Mouse (Mus musculus): Measurements from ENCODE around the gene Pecr. TPM values are rescaled to one million over a fixed set of nuclear protein-coding genes. Genes with fewer than 3 reads are reported as not detected.
"Not testable (repeated sequence)": the region's sequence is repeated elsewhere in the genome, so short reads cannot be mapped to it uniquely, and the experiment has no call there.

Gene Pecr
- total RNA-seq, 1 experiment from 2014 or later, result 17.4 TPM

DNA sequence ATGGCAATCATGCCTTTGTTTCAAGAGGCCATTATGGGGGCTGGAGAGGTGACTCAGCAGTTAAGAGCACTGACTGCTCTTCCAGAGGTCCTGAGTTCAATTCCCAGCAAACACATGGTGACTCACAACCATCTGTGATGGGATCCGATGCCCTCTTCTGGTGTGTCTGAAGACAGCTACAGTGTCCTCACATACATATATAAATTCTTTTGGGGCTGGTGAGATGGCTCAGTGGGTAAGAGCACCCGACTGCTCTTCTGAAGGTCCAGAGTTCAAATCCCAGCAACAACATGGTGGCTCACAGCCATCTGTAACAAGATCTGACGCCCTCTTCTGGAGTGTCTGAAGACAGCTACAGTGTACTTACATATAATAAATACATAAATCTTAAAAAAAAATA is 45.0 kb downstream of the Pecr start:
- not testable (repeated sequence) for ATAC-seq (replicated peaks; ENCODE audit: low read depth, poor library complexity, severe bottlenecking)

DNA sequence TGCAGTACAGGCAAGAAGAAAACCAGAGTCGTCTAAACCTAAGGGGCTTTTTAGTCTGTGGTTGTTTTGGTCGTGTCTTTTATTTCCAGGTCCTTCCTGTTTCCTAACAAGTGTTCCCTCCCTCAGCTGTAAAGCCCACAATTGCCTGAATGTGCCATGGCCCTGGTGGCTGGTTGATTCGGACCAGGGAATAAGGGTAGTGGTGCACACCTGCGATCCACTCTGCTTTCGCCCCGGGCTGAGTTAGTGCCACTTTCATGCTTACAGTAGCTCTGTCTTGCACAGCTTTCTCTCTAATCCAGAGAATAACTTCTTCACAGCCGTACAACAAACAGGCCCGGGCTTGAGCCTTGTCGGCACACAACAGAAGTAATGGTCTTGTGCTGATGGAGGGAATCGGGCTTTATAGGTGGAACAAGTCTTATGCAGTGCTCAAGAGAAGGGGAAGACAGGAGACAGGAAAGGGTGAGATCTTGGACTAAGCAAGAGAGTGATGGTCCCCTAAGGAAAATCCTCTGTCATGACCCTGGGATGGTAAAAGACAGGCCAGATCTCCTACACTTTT is 46.0 kb downstream of the Pecr start:
- ATAC-seq (replicated peaks; ENCODE audit: low read depth, poor library complexity, severe bottlenecking), result no peak

DNA sequence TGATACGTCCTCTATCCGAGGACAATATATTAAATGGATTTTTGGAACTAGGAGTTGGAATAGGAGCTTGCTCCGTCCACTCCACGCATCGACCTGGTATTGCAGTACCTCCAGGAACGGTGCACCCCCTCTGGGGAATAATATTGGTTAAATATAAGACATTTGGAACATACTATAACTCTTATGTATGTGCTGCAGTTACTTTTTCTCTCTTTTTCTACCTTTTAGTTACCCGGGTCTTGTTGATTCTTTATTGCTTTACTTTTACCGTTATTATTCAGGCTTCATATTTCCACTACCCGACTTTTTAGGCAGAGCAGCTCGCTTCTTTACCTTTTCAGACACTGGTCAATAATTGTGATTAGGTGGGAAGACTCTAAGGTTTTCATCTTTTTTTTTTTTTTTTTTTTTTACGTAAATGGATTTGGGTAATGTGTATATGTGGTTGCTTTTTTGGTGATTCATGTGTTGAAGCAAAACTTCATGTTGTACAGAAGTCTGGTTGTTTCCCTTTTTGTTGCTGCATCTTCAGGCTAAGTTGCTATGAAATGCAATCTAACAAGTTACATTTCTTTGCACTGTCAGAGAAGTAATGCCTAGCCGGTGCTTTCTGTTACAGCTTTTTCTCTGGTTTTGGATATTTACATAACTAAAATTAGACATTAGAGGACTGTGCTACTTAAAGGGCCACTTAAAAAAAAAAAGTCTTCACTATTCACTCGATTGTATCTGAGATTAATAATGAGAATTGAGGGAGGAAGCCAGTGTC is 46.9 kb downstream of the Pecr start:
- peak; percentile 36 for ATAC-seq (replicated peaks; ENCODE audit: low read depth, poor library complexity, severe bottlenecking)

GRCm38 (mm10) chr1:72236363-72237006 is 47.6 kb downstream of the Pecr start:
- ATAC-seq (replicated peaks; ENCODE audit: low read depth, poor library complexity, severe bottlenecking), result peak; percentile 91

DNA sequence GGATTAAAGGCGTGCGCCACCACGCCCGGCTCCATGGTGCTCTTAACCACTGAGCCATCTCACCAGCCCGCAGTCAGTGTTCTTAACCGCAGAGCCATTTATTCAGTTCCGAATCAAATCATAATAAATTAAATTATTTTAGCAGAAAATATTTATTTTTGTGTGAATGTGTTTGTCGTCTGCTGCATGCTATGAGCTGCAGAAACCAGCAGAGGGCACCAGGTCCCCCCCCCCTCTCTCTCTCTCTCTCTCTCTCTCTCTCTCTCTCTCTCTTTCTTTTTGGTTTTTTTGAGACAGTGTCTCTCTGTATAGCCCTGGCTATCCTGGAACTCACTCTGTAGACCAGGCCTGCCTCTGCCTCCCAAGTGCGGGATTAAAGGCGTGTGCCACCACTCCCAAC is 51.5 kb downstream of the Pecr start:
- ATAC-seq (replicated peaks; ENCODE audit: low read depth, poor library complexity, severe bottlenecking), result not testable (repeated sequence)

GRCm38 (mm10) chr1:72228974-72229373 is 55.1 kb downstream of the Pecr start:
- ATAC-seq (replicated peaks; ENCODE audit: low read depth, poor library complexity, severe bottlenecking), result no peak

GRCm38 (mm10) chr1:72227546-72227945 is 56.6 kb downstream of the Pecr start:
- no peak for ATAC-seq (replicated peaks; ENCODE audit: low read depth, poor library complexity, severe bottlenecking)

- no peak for ATAC-seq (replicated peaks; ENCODE audit: low read depth, poor library complexity, severe bottlenecking)
Observed at GRCm38 (mm10) chr1:72226887-72227481, 57.1 kb downstream of the Pecr start.

DNA sequence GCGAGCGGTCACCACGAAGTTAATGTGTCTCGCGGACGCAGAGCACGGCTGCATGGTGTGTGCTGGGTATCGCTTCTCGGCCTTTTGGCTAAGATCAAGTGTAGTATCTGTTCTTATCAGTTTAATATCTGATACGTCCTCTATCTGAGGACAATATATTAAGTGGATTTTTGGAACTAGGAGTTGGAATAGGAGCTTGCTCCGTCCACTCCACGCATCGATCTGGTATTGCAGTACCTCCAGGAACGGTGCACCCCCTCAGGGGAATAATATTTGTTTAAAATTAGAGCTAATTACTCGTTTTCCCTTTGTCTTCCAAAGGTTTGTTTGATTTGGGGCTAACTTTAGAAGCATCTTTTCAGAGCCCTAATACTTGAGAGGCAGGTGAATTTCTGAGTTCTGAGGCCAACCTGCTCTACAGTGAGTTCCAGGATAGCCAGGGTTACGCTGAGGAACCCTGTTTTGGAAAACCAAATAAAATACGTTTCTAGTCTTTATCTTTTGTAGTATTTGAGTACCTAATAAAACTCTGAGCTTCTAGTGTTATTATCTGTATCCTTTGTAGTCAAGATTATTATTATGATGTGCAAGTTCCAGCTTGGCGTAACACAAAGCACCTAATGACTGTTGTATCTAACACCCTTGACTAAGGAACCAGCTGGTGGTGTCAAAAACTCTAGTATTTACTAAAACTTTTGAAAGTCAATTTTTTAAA is 57.8 kb downstream of the Pecr start:
- peak; percentile 61 for ATAC-seq (replicated peaks; ENCODE audit: low read depth, poor library complexity, severe bottlenecking)

GRCm38 (mm10) chr1:72225720-72226171 is 58.4 kb downstream of the Pecr start:
- ATAC-seq (replicated peaks; ENCODE audit: low read depth, poor library complexity, severe bottlenecking), result peak; percentile 84

GRCm38 (mm10) chr1:72225054-72225718 is 58.9 kb downstream of the Pecr start:
- no peak for ATAC-seq (replicated peaks; ENCODE audit: low read depth, poor library complexity, severe bottlenecking)

GRCm38 (mm10) chr1:72220008-72220407 is 64.1 kb downstream of the Pecr start:
- ATAC-seq (replicated peaks; ENCODE audit: low read depth, poor library complexity, severe bottlenecking), result peak; percentile 72

DNA sequence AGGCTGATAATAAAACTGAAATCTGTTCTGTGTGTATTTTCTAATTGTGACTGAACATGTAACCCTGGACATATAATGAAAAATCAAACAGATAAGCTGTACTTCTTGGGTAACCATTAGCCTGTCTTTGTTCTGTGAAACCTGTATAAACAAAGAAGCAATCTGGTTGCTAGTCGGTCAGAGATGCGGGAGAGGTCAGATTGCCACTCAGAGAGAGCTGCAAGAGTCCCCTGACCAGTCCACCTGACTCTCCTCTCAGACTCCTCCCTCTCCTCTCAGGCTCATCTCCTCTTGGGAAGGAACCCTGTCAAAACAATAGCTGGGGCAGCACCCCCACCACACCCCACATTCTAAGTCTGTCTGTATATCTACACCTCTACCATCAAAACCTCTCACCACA is 65.0 kb downstream of the Pecr start:
- ATAC-seq (replicated peaks; ENCODE audit: low read depth, poor library complexity, severe bottlenecking), result no peak

- ATAC-seq (replicated peaks; ENCODE audit: low read depth, poor library complexity, severe bottlenecking), result no peak
Observed at GRCm38 (mm10) chr1:72218626-72219025, 65.5 kb downstream of the Pecr start.

GRCm38 (mm10) chr1:72216761-72217160 is 67.4 kb downstream of the Pecr start:
- ATAC-seq (replicated peaks; ENCODE audit: low read depth, poor library complexity, severe bottlenecking), result no peak

- ATAC-seq (replicated peaks; ENCODE audit: low read depth, poor library complexity, severe bottlenecking), result no peak
Observed at GRCm38 (mm10) chr1:72215174-72215573, 68.9 kb downstream of the Pecr start.

- peak; percentile 76 for ATAC-seq (replicated peaks; ENCODE audit: low read depth, poor library complexity, severe bottlenecking)
Observed at GRCm38 (mm10) chr1:72214470-72214961, 69.6 kb downstream of the Pecr start.

DNA sequence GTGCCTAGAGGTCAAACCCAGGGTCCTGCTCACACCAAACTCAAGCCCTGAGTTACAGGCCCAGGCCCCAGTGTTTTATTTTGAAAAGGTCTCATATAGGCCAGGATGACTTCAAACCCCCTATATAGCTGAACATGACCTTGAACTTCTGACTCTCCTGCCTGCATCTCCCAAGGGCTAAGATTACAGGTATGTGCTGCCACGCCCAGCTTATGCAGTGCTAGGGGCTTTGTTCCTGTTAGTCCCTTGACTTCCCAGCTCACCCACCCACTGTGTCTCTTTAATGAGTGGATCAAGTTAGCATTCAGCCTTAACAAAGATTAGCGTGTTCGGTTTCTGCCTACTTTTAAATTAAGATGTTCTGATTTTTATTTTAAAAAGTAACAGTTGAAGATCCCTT is 70.2 kb downstream of the Pecr start:
- ATAC-seq (replicated peaks; ENCODE audit: low read depth, poor library complexity, severe bottlenecking), result no peak

All from common myeloid progenitor, adult 5-6 weeks (primary cell).